Mouse (Mus musculus) ovary, adult 2 months (tissue): Measurements from ENCODE around the gene B230219D22Rik. TPM values are rescaled to one million over a fixed set of nuclear protein-coding genes. Genes with fewer than 3 reads are reported as not detected.

ENCODE experiments used
- polyA plus RNA-seq: library from polyadenylated mRNA; depleted of rRNA; stranded (reverse); fragments of >200 nt; gene quantifications from 2 replicates; pipeline ENCODE4 v1.2.3, GENCODE M21; 2012; rRNA removed

B230219D22Rik gene
- 31.8 and 32.2 TPM in 2 replicates for polyA plus RNA-seq

DNA sequence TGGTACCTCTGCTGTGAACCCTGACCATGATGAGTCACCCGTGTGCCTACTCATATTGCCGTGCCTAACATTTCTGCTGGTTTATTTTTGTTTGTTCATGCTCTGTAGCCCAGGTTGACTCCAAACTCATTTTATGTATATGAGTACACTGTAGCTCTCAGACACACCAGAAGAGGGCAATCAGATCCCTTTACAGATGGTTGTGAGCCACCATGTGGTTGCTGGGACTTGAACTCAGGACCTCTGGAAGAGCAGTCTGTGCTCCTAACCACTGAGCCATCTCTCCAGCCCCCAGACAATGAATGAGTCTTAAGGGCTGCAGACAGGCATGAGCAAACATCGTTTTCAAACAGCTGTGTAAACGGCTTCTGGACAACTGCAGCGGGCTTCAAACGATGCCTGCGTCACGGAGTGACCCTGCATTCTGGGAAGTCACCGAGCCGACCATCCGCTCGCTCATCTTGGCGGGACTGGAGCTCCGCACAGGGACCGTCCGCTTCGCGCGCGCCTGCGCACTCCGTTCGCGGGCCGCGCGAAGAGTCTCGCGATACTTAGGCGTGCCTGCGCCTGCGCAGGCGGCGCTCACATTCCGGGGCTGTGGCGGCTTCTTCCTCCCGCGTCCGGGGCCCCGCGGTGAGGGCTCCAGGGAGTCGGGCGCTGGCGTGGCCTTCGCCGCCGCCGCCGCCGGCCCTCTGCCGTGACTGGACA is at the start of gene B230219D22Rik:
Gene B230219D22Rik, plus strand, starts transcription at position 590 of the 708 bp plus-strand sequence.

DNA sequence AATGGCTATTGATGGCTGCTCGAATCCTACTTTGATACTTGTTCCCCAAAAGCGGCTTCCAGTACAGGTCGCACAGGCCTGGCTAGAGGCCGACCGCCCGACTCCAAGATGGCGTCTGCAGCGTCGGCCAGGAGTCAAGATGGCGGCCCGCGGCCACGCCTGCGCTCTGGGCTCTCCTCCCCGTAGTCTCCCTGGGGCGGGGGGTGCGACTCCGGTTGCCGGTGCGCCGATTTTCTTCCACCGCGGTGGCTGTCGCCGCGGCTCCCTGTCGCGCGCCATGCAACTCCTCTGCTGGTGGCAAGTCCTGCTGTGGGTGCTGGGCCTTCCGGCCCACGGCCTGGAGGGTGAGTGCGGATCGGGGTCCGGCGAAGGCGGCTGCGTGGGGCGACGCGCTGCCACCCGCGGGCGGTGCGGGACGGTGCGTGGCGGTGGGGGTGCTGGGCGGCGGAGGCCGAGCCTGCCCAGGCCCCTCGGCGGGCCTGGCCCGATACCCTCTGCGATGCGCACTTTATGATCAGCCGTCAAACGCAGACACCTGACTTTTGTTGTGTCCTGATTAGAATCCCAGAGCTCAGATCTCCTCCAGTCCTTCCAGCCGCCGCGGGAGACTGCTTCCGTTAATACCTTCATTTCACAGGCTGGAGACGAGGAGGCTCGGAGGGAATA is 21.7 kb downstream of the B230219D22Rik start, which contains the start of gene Txndc15:
Gene Txndc15, plus strand, starts transcription at position 150 of the 666 bp plus-strand sequence.

DNA sequence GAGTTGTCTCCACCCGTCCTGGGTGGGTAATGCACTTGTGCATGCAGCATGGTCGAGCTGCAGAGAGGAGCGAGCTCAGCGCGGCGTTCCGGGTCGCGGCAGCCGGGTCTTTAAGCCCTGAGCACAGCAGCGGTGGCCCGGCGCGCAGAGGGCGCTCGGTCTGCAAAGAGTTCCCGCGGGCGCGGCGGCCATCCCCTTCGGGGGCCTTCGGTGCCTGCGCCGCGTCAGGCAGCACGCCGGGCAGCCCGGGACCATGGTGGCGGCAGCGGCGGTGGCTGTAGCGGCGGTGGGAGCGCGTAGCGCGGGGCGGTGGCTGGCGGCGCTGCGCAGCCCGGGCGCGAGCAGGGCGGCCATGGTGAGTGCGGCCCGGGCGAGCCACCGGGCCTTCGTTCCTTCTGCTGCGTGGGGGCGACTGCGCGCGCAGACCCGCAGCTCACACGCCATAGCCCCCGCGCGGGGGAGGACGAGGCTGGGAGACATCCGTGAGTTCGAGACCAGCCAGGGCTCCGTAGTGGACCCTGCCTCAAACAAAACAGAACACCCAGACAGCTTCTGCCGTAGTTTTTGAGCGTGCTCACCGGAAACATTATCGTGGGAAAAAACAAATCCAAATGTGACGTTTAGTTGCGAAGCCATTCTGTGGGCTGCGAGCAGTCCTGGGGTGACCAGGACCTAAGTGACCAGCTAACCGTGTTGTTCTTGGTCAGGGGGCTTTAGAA is 34.4 kb downstream of the B230219D22Rik start, which contains the start of gene Pcbd2:
Gene Pcbd2, plus strand, starts transcription at position 249 of the 719 bp plus-strand sequence.

Other genes starting within 250 kb of the B230219D22Rik start
- 61.2 and 61.5 TPM in 2 replicates for gene Grk6, start 248.1 kb upstream of the B230219D22Rik start, polyA plus RNA-seq
- gene Prr7, start 228.9 kb upstream of the B230219D22Rik start, polyA plus RNA-seq: 39.3 and 64.5 TPM in 2 replicates
- 121 and 140 TPM in 2 replicates for gene Dbn1, start 205.0 kb upstream of the B230219D22Rik start, polyA plus RNA-seq
- 253 and 269 TPM in 2 replicates for gene Pdlim7, start 179.4 kb upstream of the B230219D22Rik start, polyA plus RNA-seq
- gene Dok3, start 163.8 kb upstream of the B230219D22Rik start, polyA plus RNA-seq: 12.2 and 13.5 TPM in 2 replicates
- 110 and 147 TPM in 2 replicates for gene Ddx41, start 156.5 kb upstream of the B230219D22Rik start, polyA plus RNA-seq
- 118 and 137 TPM in 2 replicates for gene Fam193b, start 122.0 kb upstream of the B230219D22Rik start, polyA plus RNA-seq
- 90.5 and 90.9 TPM in 2 replicates for gene Tmed9, start 119.4 kb upstream of the B230219D22Rik start, polyA plus RNA-seq
- 29.8 and 32.7 TPM in 2 replicates for gene B4galt7, start 93.2 kb upstream of the B230219D22Rik start, polyA plus RNA-seq
- gene Caml, start 70.1 kb upstream of the B230219D22Rik start, polyA plus RNA-seq: 17.4 and 18.4 TPM in 2 replicates
- 9.0 and 9.2 TPM in 2 replicates for gene Ddx46, start 58.1 kb upstream of the B230219D22Rik start, polyA plus RNA-seq
- 66.8 and 69.7 TPM in 2 replicates for gene Txndc15, start 21.5 kb downstream of the B230219D22Rik start, polyA plus RNA-seq
- gene Pcbd2, start 34.2 kb downstream of the B230219D22Rik start, polyA plus RNA-seq: 23.2 and 23.3 TPM in 2 replicates
- 0.10 TPM in 1 of 2 replicates, not detected in the other for gene Catsper3, start 91.4 kb downstream of the B230219D22Rik start, polyA plus RNA-seq
- gene Pitx1, start 143.1 kb downstream of the B230219D22Rik start, polyA plus RNA-seq: 1.2 and 1.7 TPM in 2 replicates